Mouse (Mus musculus) right cerebral cortex, postnatal 36 days (tissue): ENCODE measurements at regions not wholly inside any gene's neighbourhood (a gene's known extent, or its start where the extent isn't known, plus 50 kb on each side); places are given as distances from the start of the nearest gene placed in this dataset.

Experiments
- DNase-seq, 2 experiments: peaks; one replicate each; pipeline ENCODE4 v3.0.0; 2022; ENCODE audit warnings: low spot score in 2 of 2, mixed read lengths in 1 of 2

- no peak for DNase-seq
These were observed 53.9 kb upstream of the Olfr266 start for GRCm38 (mm10) chr3:106879994-106880393.

- DNase-seq: no peak
These were observed 77.1 kb upstream of the Olfr266 start for GRCm38 (mm10) chr3:106903198-106903597.

GRCm38 (mm10) chr3:106906668-106907067, 80.6 kb upstream of the Olfr266 start:
- DNase-seq: no peak

GRCm38 (mm10) chr3:106936067-106936466, 99.9 kb upstream of the Kcna3 start:
- DNase-seq: no peak

GRCm38 (mm10) chr3:106940095-106940494, 95.9 kb upstream of the Kcna3 start:
- DNase-seq: peak in 1 of 2 experiments; percentile 5

GRCm38 (mm10) chr3:106955555-106956446, 80.2 kb upstream of the Kcna3 start:
- DNase-seq: no peak

- no peak for DNase-seq
These were observed 78.6 kb upstream of the Kcna3 start for GRCm38 (mm10) chr3:106957162-106957895.

GRCm38 (mm10) chr3:106958194-106958593, 77.8 kb upstream of the Kcna3 start:
- DNase-seq: peak; percentile 29 to 30

GRCm38 (mm10) chr3:106960596-106960995, 75.4 kb upstream of the Kcna3 start:
- DNase-seq: no peak

GRCm38 (mm10) chr3:106962466-106962865, 73.5 kb upstream of the Kcna3 start:
- DNase-seq: no peak

- no peak for DNase-seq
These were observed 69.8 kb upstream of the Kcna3 start for GRCm38 (mm10) chr3:106966198-106966597.

- DNase-seq: no peak
These were observed 68.5 kb upstream of the Kcna3 start for GRCm38 (mm10) chr3:106967479-106967878.

- no peak for DNase-seq
These were observed 61.7 kb upstream of the Kcna3 start for GRCm38 (mm10) chr3:106974114-106974789.

GRCm38 (mm10) chr3:106978728-106979127, 57.2 kb upstream of the Kcna3 start:
- DNase-seq: peak in 1 of 2 experiments; percentile 18

- no peak for DNase-seq
These were observed 55.1 kb upstream of the Kcna3 start for GRCm38 (mm10) chr3:106980914-106981313.

GRCm38 (mm10) chr3:106981323-106981722, 54.6 kb upstream of the Kcna3 start:
- no peak for DNase-seq

- no peak for DNase-seq
These were observed 51.7 kb upstream of the Kcna3 start for GRCm38 (mm10) chr3:106984231-106984630.
